Mouse (Mus musculus) intestine, postnatal 0 days (tissue): ENCODE data around the gene Gm21586. TPM values are rescaled to one million over a fixed set of nuclear protein-coding genes. Genes with fewer than 3 reads are reported as not detected.
"Not testable (repeated sequence)": the region's sequence is repeated elsewhere in the genome, so short reads cannot be mapped to it uniquely, and the experiment has no call there.

Experiments used
- ATAC-seq: fragments of 200-750 bp; cut with Nextera tagmentation; 2 replicates; pipeline ENCODE4 v1.8.0; 2017; ENCODE audit warnings: mild to moderate bottlenecking, moderate TSS enrichment, moderate library complexity
- H3K27ac ChIP-seq: fragments of 300-500 bp; sonication (generic); 2 replicates; pipeline ENCODE4 v1.5.1; 2014; ENCODE audit warnings: mild to moderate bottlenecking, low read depth, low read length, moderate library complexity
- H3K27me3 ChIP-seq: fragments of 300-500 bp; sonication (generic); replicated peaks from 2 replicates; pipeline ENCODE4 v1.6.1; 2014; ENCODE audit warnings: low read length, mixed read lengths; ENCODE audit not compliant: control insufficient read depth, insufficient read depth
- H3K36me3 ChIP-seq: fragments of 300-500 bp; sonication (generic); 2 replicates; pipeline ENCODE4 v1.6.1; 2014; ENCODE audit warnings: mild to moderate bottlenecking, moderate library complexity; ENCODE audit not compliant: control insufficient read depth, insufficient read depth
- H3K4me1 ChIP-seq: fragments of 300-500 bp; sonication (generic); replicated peaks from 2 replicates; pipeline ENCODE4 v1.6.1; 2014; ENCODE audit warnings: antibody characterized with exemption, low read length, mixed read lengths; ENCODE audit not compliant: control insufficient read depth, insufficient read depth
- H3K4me2 ChIP-seq: fragments of 300-500 bp; sonication (generic); replicated peaks from 2 replicates; pipeline ENCODE4 v1.6.1; 2014; ENCODE audit warnings: low read depth, mild to moderate bottlenecking, moderate library complexity
- H3K4me3 ChIP-seq: fragments of 300-500 bp; sonication (generic); 2 replicates; pipeline ENCODE4 v1.5.1; 2014; ENCODE audit warnings: low read depth, low read length
- H3K9ac ChIP-seq: fragments of 300-500 bp; sonication (generic); 2 replicates; pipeline ENCODE4 v1.6.1; 2014; ENCODE audit warnings: mild to moderate bottlenecking, low read depth, low read length
- H3K9me3 ChIP-seq: fragments of 300-500 bp; sonication (generic); 2 replicates; pipeline ENCODE4 v1.6.1; 2016; ENCODE audit warnings: mixed run types; ENCODE audit not compliant: control insufficient read depth
- WGBS: fragments of 180-500 bp; shearing (Covaris S2); extraction: QIAGEN DNeasy Blood & Tissue Kit; methylation state at CpG from one replicate; pipeline ENCODE4 v1.1.7; 2014; 5-methylcytosine and 5-hydroxymethylcytosine counted together
- polyA plus RNA-seq: library from polyadenylated mRNA; unstranded; fragments of >200 nt; fragmentation: Nextera tagmentation; extraction: Ambion mirVana; gene quantifications from 2 replicates; pipeline ENCODE4 v1.2.1, GENCODE M21; 2015

Gene Gm21586
- 0.66 TPM in 1 of 2 replicates, not detected in the other for polyA plus RNA-seq

GRCm38 (mm10) chr4:42439078-42439477 lies at the start of gene Gm21586:
Gm21586 (plus strand) TSS chr4:42439378.
- WGBS, result no CpG with 5 or more reads among the region's 18 CpGs
- H3K4me1 ChIP-seq, H3K4me2 ChIP-seq, H3K4me3 ChIP-seq, H3K9me3 ChIP-seq, H3K27me3 ChIP-seq, H3K36me3 ChIP-seq, H3K27ac ChIP-seq, H3K9ac ChIP-seq, ATAC-seq: not testable (repeated sequence)

GRCm38 (mm10) chr4:42466452-42466851 lies 27.3 kb downstream of the Gm21586 start, which contains the start of gene Gm2163:
Gm2163 (plus strand) TSS chr4:42466752.
- not testable (repeated sequence) for H3K36me3 ChIP-seq, H3K4me1 ChIP-seq, H3K4me2 ChIP-seq, H3K9me3 ChIP-seq, H3K9ac ChIP-seq, H3K4me3 ChIP-seq, ATAC-seq, H3K27me3 ChIP-seq, H3K27ac ChIP-seq
- WGBS, result no CpG with 5 or more reads among the region's 5 CpGs

Other genes with a start within 250 kb of the Gm21586 start
- gene Gm10600, start 198.7 kb upstream of the Gm21586 start, polyA plus RNA-seq, result not detected in 2 replicates
- gene Ccl21b, start 183.6 kb upstream of the Gm21586 start, polyA plus RNA-seq, result 3.2 TPM in 1 of 2 replicates, not detected in the other
- 0.66 TPM in 1 of 2 replicates, not detected in the other for gene Gm21953, start 145.1 kb upstream of the Gm21586 start, polyA plus RNA-seq
- 0.05 TPM in 1 of 2 replicates, not detected in the other for gene Fam205a3, start 121.0 kb upstream of the Gm21586 start, polyA plus RNA-seq
- 0.07 TPM in 1 of 2 replicates, not detected in the other for gene Gm2163, start 27.4 kb downstream of the Gm21586 start, polyA plus RNA-seq
- 0.05 TPM in 1 of 2 replicates, not detected in the other for gene Fam205a2, start 88.8 kb downstream of the Gm21586 start, polyA plus RNA-seq
- 3.2 TPM in 1 of 2 replicates, not detected in the other for gene Gm10591, start 172.8 kb downstream of the Gm21586 start, polyA plus RNA-seq
- 0.66 and 1.4 TPM in 2 replicates for gene Gm2564, start 190.3 kb downstream of the Gm21586 start, polyA plus RNA-seq
- not detected in 2 replicates for gene Ccl27b, start 215.9 kb downstream of the Gm21586 start, polyA plus RNA-seq
- gene Il11ra2, start 222.5 kb downstream of the Gm21586 start, polyA plus RNA-seq, result 0.09 TPM in 1 of 2 replicates, not detected in the other